In genomic region chr11:109445438-109446035, GRCm38 (mm10) we compare ENCODE assay signal across 8 mouse cellular contexts. TPM values are rescaled to one million over a fixed set of nuclear protein-coding genes. Genes with fewer than 3 reads are reported as not detected.
A peak's percentile ranks its signal among the peaks of the same experiment; 100 is the strongest.
DNase-seq lines count a peak whose midpoint lies in the region; ATAC-seq lines count a peak whose summit lies in the region.

No protein-coding gene starts in this region.

- H3K27ac ChIP-seq in intestine, embryonic 16.5 days (ENCODE audit: low read length): no peak overlapping the region

- DNase-seq in adrenal gland, postnatal 14 days: peak; percentile 44
- no peak for DNase-seq in adrenal gland, postnatal 25 days
- peak; percentile 22 for DNase-seq in spleen, adult 12 weeks (ENCODE audit: low spot score)
- no peak for DNase-seq in spleen, postnatal 4 days (ENCODE audit: low spot score in 2 of 2)
- DNase-seq in spleen, postnatal 10 days (ENCODE audit: low spot score in 2 of 2): no peak

- H3K4me3 ChIP-seq in intestine, embryonic 16.5 days (ENCODE audit: low read length): no peak overlapping the region

- no peak overlapping the region for H3K4me2 ChIP-seq in intestine, embryonic 16.5 days (ENCODE audit: low read depth, low read length)

- H3K27me3 ChIP-seq in intestine, embryonic 16.5 days (replicated peaks; ENCODE audit: control insufficient read depth, insufficient read depth, low read length): no peaks in the 10 kb centered on the region

- H3K36me3 ChIP-seq in intestine, embryonic 16.5 days (ENCODE audit: control insufficient read depth, insufficient read depth, low read length): no peaks in the 10 kb centered on the region

- no peak overlapping the region for H3K9ac ChIP-seq in intestine, embryonic 16.5 days (ENCODE audit: low read depth, low read length)

- 44% methylated on average over 13 of the region's 13 CpGs for WGBS in intestine, embryonic 16.5 days

- no peaks in the 10 kb centered on the region for H3K4me1 ChIP-seq in intestine, embryonic 16.5 days (ENCODE audit: control insufficient read depth, insufficient read depth, low read length)

- H3K9me3 ChIP-seq in intestine, embryonic 16.5 days (ENCODE audit: control insufficient read depth, low read length): no peaks in the 10 kb centered on the region

- peak; percentile 88 for ATAC-seq in erythroblast, adult 5-6 weeks (replicated peaks; ENCODE audit: low FRiP score, poor library complexity, severe bottlenecking)
- peak; percentile 70 for ATAC-seq in intestine, embryonic 16.5 days
- peak; percentile 76 for ATAC-seq in megakaryocyte-erythroid progenitor cell, adult 5-6 weeks (replicated peaks; ENCODE audit: low FRiP score, low TSS enrichment, poor library complexity, severe bottlenecking)

RNA-seq across cellular contexts. Expression of gene Amz2, which starts 19.8 kb away (rescaled TPM):
- 41.0 and 41.1 TPM in 2 replicates for total RNA-seq in adrenal gland, postnatal 14 days (2021)
- total RNA-seq in adrenal gland, postnatal 25 days (2021): 41.9 and 53.9 TPM in 2 replicates
- 16.9 and 38.6 TPM in 2 replicates for total RNA-seq in erythroblast, adult 5-6 weeks (2015; ENCODE audit: low replicate concordance)
- 12.9 and 20.4 TPM in 2 replicates for total RNA-seq in erythroblast, adult 5-6 weeks (2017; ENCODE audit: low replicate concordance)
- 35.9 and 39.1 TPM in 2 replicates for polyA plus RNA-seq in intestine, embryonic 16.5 days (2015; fragmentation: Nextera tagmentation; extraction: Ambion mirVana)
- total RNA-seq in megakaryocyte-erythroid progenitor cell, adult 5-6 weeks (2014; fragmentation: Nextera tagmentation): 50.3 and 51.7 TPM in 2 replicates
- 79.1 and 90.9 TPM in 2 replicates for total RNA-seq in megakaryocyte-erythroid progenitor cell, adult 5-6 weeks (2017)

RNA-seq across cellular contexts. Expression of gene Arsg, which starts 27.6 kb away (rescaled TPM):
- total RNA-seq in adrenal gland, postnatal 14 days (2021): 3.3 and 7.0 TPM in 2 replicates
- total RNA-seq in adrenal gland, postnatal 25 days (2021): 4.1 and 5.9 TPM in 2 replicates
- 2.3 and 3.1 TPM in 2 replicates for total RNA-seq in erythroblast, adult 5-6 weeks (2015; ENCODE audit: low replicate concordance)
- 1.7 and 7.7 TPM in 2 replicates for total RNA-seq in erythroblast, adult 5-6 weeks (2017; ENCODE audit: low replicate concordance)
- 3.1 and 4.6 TPM in 2 replicates for polyA plus RNA-seq in intestine, embryonic 16.5 days (2015; fragmentation: Nextera tagmentation; extraction: Ambion mirVana)
- total RNA-seq in megakaryocyte-erythroid progenitor cell, adult 5-6 weeks (2014; fragmentation: Nextera tagmentation): 7.3 and 9.3 TPM in 2 replicates
- total RNA-seq in megakaryocyte-erythroid progenitor cell, adult 5-6 weeks (2017): 4.1 and 4.7 TPM in 2 replicates

RNA-seq across cellular contexts. Expression of gene Slc16a6, which starts 27.9 kb away (rescaled TPM):
- total RNA-seq in adrenal gland, postnatal 14 days (2021): 2.4 and 4.4 TPM in 2 replicates
- total RNA-seq in adrenal gland, postnatal 25 days (2021): 0.46 and 0.67 TPM in 2 replicates
- 98.4 and 101 TPM in 2 replicates for total RNA-seq in erythroblast, adult 5-6 weeks (2015; ENCODE audit: low replicate concordance)
- 65.1 and 113 TPM in 2 replicates for total RNA-seq in erythroblast, adult 5-6 weeks (2017; ENCODE audit: low replicate concordance)
- 26.6 and 33.9 TPM in 2 replicates for polyA plus RNA-seq in intestine, embryonic 16.5 days (2015; fragmentation: Nextera tagmentation; extraction: Ambion mirVana)
- 40.6 and 46.9 TPM in 2 replicates for total RNA-seq in megakaryocyte-erythroid progenitor cell, adult 5-6 weeks (2014; fragmentation: Nextera tagmentation)
- total RNA-seq in megakaryocyte-erythroid progenitor cell, adult 5-6 weeks (2017): 16.5 and 20.6 TPM in 2 replicates

RNA-seq across cellular contexts. Expression of gene 9930022D16Rik, which starts 31.8 kb away (rescaled TPM):
- total RNA-seq in adrenal gland, postnatal 14 days (2021): not detected in 2 replicates
- total RNA-seq in adrenal gland, postnatal 25 days (2021): not detected in 2 replicates
- total RNA-seq in erythroblast, adult 5-6 weeks (2015; ENCODE audit: low replicate concordance): not detected in 2 replicates
- total RNA-seq in erythroblast, adult 5-6 weeks (2017; ENCODE audit: low replicate concordance): not detected in 2 replicates
- polyA plus RNA-seq in intestine, embryonic 16.5 days (2015; fragmentation: Nextera tagmentation; extraction: Ambion mirVana): not detected in 2 replicates
- total RNA-seq in megakaryocyte-erythroid progenitor cell, adult 5-6 weeks (2014; fragmentation: Nextera tagmentation): 0.12 TPM in 1 of 2 replicates, not detected in the other
- 1.2 TPM in 1 of 2 replicates, not detected in the other for total RNA-seq in megakaryocyte-erythroid progenitor cell, adult 5-6 weeks (2017)

Comparison
In these comparisons a context has a peak if more than half of its experiments do, and no peak if none do; other contexts are left out.
1. DNase-seq: peak in adrenal gland, postnatal 14 days (single experiment) and spleen, adult 12 weeks (single experiment); none in adrenal gland, postnatal 25 days (single experiment), spleen, postnatal 4 days (0 of 2) and spleen, postnatal 10 days (0 of 2).
2. Peak in every context shown above with its lines, with median percentiles within 50 percentile points of each other: ATAC-seq.